Mouse (Mus musculus): ENCODE results near the gene 2310022B05Rik. TPM values are rescaled to one million over a fixed set of nuclear protein-coding genes. Genes with fewer than 3 reads are reported as not detected.

The 2310022B05Rik gene
- polyA plus RNA-seq, 1 experiment from 2014 or later: 30.6 TPM

DNA sequence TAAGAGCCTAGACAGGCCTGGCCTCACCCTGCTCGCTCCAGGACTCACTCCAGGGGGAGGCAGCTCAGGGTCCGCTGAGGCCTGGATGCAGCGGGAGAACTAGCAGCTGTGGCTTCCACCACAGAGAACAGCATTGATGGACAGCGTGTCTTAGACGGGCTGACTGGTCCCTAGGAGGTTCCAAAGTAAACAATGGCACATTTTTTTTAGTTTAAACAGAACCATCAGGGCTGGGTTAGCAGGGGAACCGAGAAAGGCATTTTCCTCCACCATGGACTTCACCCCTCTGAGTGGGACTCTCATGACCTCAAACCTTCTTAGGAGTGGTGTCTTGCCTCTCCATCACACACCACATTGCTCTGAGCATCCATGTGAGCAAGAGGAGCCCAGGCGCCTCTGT is 31.2 kb downstream of the 2310022B05Rik start:
- WGBS: 54% methylated on average over 7 of the region's 7 CpGs
- no peak overlapping the region for H3K4me2 ChIP-seq (ENCODE audit: low read length)
- no peak overlapping the region for H3K9ac ChIP-seq (ENCODE audit: low read length)
- DNase-seq (ENCODE audit: low spot score): no peak
- H3K27me3 ChIP-seq (replicated peaks; ENCODE audit: control insufficient read depth, insufficient read depth, low read length): no peaks in the 10 kb centered on the region
- H3K9me3 ChIP-seq (replicated peaks; ENCODE audit: control insufficient read depth, low read length): no peaks in the 10 kb centered on the region
- no peak overlapping the region for H3K27ac ChIP-seq (ENCODE audit: low read depth, low read length)
- peaks cover 23% of the 10 kb centered on the region for H3K36me3 ChIP-seq (ENCODE audit: control insufficient read depth, insufficient read depth, low read length)
- peaks cover 5% of the 10 kb centered on the region; the same call in 1 of the 2 replicates for H3K4me1 ChIP-seq (ENCODE audit: control insufficient read depth, insufficient read depth, low read length)
- H3K4me3 ChIP-seq (ENCODE audit: low read depth, low read length): no peak overlapping the region
- no peak for ATAC-seq

DNA sequence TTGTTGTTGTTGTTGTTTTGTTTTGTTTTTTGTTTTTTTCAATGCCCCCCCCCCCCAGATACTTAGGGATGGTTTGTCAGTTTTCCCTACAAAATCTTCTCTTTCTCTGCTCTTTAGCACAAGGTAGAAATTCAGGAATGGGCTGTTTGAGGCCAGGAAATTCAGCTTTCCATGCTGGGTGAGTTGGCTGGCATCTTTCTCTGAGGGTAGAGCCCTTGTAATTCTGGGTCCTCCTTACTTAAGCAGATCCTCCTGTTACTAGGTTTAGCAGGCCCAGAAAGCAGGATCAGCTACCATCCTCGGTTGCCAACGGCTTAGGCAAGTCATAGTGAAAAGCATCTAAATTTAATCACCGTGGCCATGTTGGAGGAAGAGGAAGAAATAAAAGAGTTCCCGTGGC is 32.3 kb downstream of the 2310022B05Rik start:
- ATAC-seq (no peak), DNase-seq (ENCODE audit: low spot score) (no peak)
- no peak overlapping the region for H3K9ac ChIP-seq (ENCODE audit: low read length)
- peaks cover 5% of the 10 kb centered on the region; the same call in 1 of the 2 replicates for H3K4me1 ChIP-seq (ENCODE audit: control insufficient read depth, insufficient read depth, low read length)
- H3K27ac ChIP-seq (ENCODE audit: low read depth, low read length): no peak overlapping the region
- no peak overlapping the region for H3K4me2 ChIP-seq (ENCODE audit: low read length)
- no peak overlapping the region for H3K4me3 ChIP-seq (ENCODE audit: low read depth, low read length)
- no peaks in the 10 kb centered on the region for H3K27me3 ChIP-seq (replicated peaks; ENCODE audit: control insufficient read depth, insufficient read depth, low read length)
- WGBS: 91% methylated on average over 4 of the region's 4 CpGs
- H3K36me3 ChIP-seq (ENCODE audit: control insufficient read depth, insufficient read depth, low read length): peaks cover 12% of the 10 kb centered on the region
- H3K9me3 ChIP-seq (replicated peaks; ENCODE audit: control insufficient read depth, low read length): no peaks in the 10 kb centered on the region

DNA sequence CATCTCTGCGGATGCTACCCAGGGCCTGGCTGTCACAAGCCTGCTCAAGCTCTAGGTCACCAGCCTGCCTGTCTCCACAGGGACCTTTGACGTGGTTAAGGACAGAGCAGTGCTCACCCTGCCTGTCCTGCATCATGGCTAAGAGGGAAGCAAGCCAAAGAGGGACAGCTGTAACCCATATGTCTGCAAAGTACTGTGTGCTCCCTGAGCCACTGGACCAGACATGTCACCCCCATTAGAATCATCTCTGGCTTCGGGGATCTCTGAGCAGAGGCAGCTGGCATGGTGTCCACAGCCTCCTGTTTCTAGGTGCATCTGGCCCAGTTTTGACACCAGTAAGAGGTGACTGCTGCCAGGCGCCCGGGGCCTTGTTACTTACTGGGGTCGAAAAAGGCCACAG is 32.7 kb downstream of the 2310022B05Rik start:
- WGBS: 91% methylated on average over 6 of the region's 6 CpGs
- H3K36me3 ChIP-seq (ENCODE audit: control insufficient read depth, insufficient read depth, low read length): peaks cover 8% of the 10 kb centered on the region; the same call in 1 of the 2 replicates
- peaks cover 5% of the 10 kb centered on the region; the same call in 1 of the 2 replicates for H3K4me1 ChIP-seq (ENCODE audit: control insufficient read depth, insufficient read depth, low read length)
- no peaks in the 10 kb centered on the region for H3K9me3 ChIP-seq (replicated peaks; ENCODE audit: control insufficient read depth, low read length)
- H3K4me3 ChIP-seq (ENCODE audit: low read depth, low read length): no peak overlapping the region
- H3K4me2 ChIP-seq (ENCODE audit: low read length): no peak overlapping the region
- H3K9ac ChIP-seq (ENCODE audit: low read length): no peak overlapping the region
- ATAC-seq: no peak
- H3K27me3 ChIP-seq (replicated peaks; ENCODE audit: control insufficient read depth, insufficient read depth, low read length): no peaks in the 10 kb centered on the region
- no peak overlapping the region for H3K27ac ChIP-seq (ENCODE audit: low read depth, low read length)
- no peak for DNase-seq (ENCODE audit: low spot score)

DNA sequence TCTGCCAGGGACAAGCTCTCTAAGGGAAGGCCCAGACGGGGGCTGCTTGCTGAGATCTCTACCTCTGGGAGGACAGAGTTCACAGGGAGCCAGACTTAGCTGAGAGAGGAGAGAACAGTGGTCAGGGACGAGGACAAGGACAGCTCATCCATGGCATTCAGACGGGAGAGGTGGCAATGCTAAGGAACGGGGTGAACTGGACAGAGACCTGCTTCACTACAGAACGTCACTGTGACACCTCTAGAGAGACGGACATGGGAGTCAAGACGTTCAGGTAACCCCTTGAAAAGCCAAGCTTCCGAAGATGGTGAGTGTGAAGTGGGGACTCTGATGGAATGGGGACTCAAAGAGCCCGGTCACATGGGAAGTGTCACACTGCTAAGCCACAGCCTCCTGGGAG is 36.9 kb downstream of the 2310022B05Rik start:
- Histone ChIP-seq H3K27ac (ENCODE audit: low read depth, low read length) (no peak overlapping the region), H3K9me3 (replicated peaks; ENCODE audit: control insufficient read depth, low read length) (no peaks in the 10 kb centered on the region), H3K36me3 (ENCODE audit: control insufficient read depth, insufficient read depth, low read length) (no peaks in the 10 kb centered on the region), H3K4me2 (ENCODE audit: low read length) (no peak overlapping the region), H3K27me3 (replicated peaks; ENCODE audit: control insufficient read depth, insufficient read depth, low read length) (no peaks in the 10 kb centered on the region), H3K9ac (ENCODE audit: low read length) (no peak overlapping the region), H3K4me3 (ENCODE audit: low read depth, low read length) (no peak overlapping the region), H3K4me1 (ENCODE audit: control insufficient read depth, insufficient read depth, low read length) (peaks cover 5% of the 10 kb centered on the region)
- 85% methylated on average over 9 of the region's 9 CpGs for WGBS
- ATAC-seq (no peak), DNase-seq (ENCODE audit: low spot score) (no peak)

DNA sequence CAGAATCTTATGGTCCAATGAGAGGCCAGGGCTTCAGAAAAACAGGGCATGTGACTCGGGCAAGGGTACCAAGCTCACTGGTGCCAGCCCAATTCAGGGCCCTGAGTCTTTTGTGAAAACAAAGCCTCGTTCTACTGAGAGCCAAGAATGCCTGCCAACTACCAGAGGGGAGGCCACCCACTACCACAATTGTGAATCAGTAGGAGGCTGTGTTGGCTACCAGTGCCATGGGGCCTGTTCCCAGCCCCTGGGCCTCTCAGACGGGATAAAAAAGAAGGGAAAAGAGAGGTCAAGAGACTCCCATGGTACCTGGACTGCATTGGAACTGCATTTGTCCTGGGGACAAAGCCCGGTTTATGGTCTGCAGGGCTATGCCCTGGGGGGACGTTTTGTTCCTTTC is 41.9 kb downstream of the 2310022B05Rik start:
- H3K4me1 ChIP-seq (ENCODE audit: control insufficient read depth, insufficient read depth, low read length): peaks cover 5% of the 10 kb centered on the region
- peak overlapping the region; percentile 81 for H3K27ac ChIP-seq (ENCODE audit: low read depth, low read length)
- H3K4me2 ChIP-seq (ENCODE audit: low read length): no peak overlapping the region
- WGBS: 19% methylated on average over 5 of the region's 5 CpGs
- H3K36me3 ChIP-seq (ENCODE audit: control insufficient read depth, insufficient read depth, low read length): no peaks in the 10 kb centered on the region
- H3K4me3 ChIP-seq (ENCODE audit: low read depth, low read length): no peak overlapping the region
- ATAC-seq (peak; percentile 82), DNase-seq (ENCODE audit: low spot score) (peak; percentile 89)
- no peak overlapping the region for H3K9ac ChIP-seq (ENCODE audit: low read length)
- H3K27me3 ChIP-seq (replicated peaks; ENCODE audit: control insufficient read depth, insufficient read depth, low read length): no peaks in the 10 kb centered on the region
- H3K9me3 ChIP-seq (replicated peaks; ENCODE audit: control insufficient read depth, low read length): no peaks in the 10 kb centered on the region

DNA sequence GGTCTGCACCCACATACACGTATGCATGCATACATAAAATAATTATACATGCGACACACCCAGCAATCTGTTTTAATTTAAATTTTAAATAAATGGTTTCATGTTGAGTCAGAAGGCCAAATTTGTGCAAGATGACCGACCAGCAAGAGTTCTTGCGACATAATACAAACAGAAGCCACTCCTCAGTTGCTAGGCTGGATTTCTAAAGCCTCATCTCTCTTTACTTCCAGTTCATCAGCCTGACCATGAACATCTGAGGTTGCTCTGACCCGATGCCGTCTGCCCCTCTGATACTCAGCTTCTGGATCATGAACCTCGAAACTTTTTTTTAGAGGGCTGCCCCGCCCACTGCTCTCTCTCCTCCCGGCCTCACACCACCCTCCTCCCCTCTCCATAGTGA is 44.9 kb downstream of the 2310022B05Rik start:
- H3K9ac ChIP-seq (ENCODE audit: low read length): no peak overlapping the region
- DNase-seq (ENCODE audit: low spot score): no peak
- H3K4me3 ChIP-seq (ENCODE audit: low read depth, low read length): no peak overlapping the region
- no peaks in the 10 kb centered on the region for H3K27me3 ChIP-seq (replicated peaks; ENCODE audit: control insufficient read depth, insufficient read depth, low read length)
- WGBS: 63% methylated on average over 9 of the region's 9 CpGs
- no peaks in the 10 kb centered on the region for H3K36me3 ChIP-seq (ENCODE audit: control insufficient read depth, insufficient read depth, low read length)
- ATAC-seq: no peak
- H3K27ac ChIP-seq (ENCODE audit: low read depth, low read length): no peak overlapping the region
- H3K4me1 ChIP-seq (ENCODE audit: control insufficient read depth, insufficient read depth, low read length): peaks cover 5% of the 10 kb centered on the region
- no peak overlapping the region for H3K4me2 ChIP-seq (ENCODE audit: low read length)
- H3K9me3 ChIP-seq (replicated peaks; ENCODE audit: control insufficient read depth, low read length): no peaks in the 10 kb centered on the region

DNA sequence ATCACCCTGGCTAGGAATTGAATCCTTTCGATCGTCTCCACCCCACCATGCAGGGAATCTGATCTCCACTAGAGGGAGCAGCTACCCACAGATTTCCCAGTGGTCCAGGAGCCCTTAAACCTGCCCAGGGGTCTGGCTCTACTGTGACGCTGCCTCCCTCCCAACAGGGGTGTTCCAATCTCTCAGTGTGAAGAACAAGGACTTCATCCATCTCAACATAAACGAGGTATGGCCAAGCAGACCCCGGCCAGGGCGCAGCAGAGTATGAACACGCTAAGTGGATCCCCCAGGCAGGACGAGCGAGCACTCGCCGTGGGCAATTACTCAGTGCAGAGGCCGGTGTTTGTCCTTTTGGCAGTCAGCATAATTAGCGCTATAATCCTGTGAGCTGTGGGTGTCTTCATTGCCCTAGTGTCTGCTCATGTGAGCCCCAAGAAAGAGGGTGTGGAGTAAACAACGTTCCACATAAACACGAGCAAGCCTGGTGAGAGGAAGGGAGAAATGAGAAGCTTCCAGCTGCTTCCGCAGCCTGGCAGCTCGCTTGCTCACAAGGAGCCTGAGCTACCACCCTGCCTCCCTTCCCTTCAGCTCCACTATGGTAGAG is 45.8 kb downstream of the 2310022B05Rik start:
- peaks cover 5% of the 10 kb centered on the region for H3K4me1 ChIP-seq (ENCODE audit: control insufficient read depth, insufficient read depth, low read length)
- DNase-seq (ENCODE audit: low spot score): peak; percentile 90
- H3K9me3 ChIP-seq (replicated peaks; ENCODE audit: control insufficient read depth, low read length): no peaks in the 10 kb centered on the region
- H3K36me3 ChIP-seq (ENCODE audit: control insufficient read depth, insufficient read depth, low read length): no peaks in the 10 kb centered on the region
- H3K27me3 ChIP-seq (replicated peaks; ENCODE audit: control insufficient read depth, insufficient read depth, low read length): no peaks in the 10 kb centered on the region
- H3K4me3 ChIP-seq (ENCODE audit: low read depth, low read length): peak overlapping the region; percentile 32
- peak overlapping the region; percentile 58 for H3K9ac ChIP-seq (ENCODE audit: low read length)
- peak overlapping the region; percentile 39; the same call in 1 of the 2 replicates for H3K27ac ChIP-seq (ENCODE audit: low read depth, low read length)
- WGBS: 4% methylated on average over 17 of the region's 17 CpGs
- H3K4me2 ChIP-seq (ENCODE audit: low read length): peak overlapping the region; percentile 69
- peak; percentile 71 for ATAC-seq

DNA sequence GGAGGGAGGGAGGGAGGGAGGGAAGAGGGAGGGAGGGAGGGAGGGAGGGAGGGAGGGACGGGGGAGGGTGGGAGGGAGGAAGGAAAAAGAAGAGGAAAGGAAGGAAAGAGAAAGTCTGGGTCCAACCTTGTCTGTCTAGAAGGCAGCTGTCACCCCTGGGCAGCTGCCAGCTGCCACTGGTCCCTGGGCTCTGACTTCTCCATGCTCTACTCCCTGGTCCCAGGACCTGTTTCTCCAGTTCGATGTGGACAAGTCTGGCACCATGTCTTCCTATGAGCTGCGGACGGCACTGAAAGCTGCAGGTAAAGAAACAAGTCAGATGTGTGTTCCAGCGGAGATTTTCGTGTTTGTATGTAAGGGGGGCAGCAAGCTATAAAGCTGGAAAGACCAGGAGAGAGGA is 48.8 kb downstream of the 2310022B05Rik start:
- DNase-seq (ENCODE audit: low spot score) (no peak), ATAC-seq (no peak)
- Histone ChIP-seq H3K4me3 (ENCODE audit: low read depth, low read length) (no peak overlapping the region), H3K4me2 (ENCODE audit: low read length) (no peak overlapping the region), H3K27ac (ENCODE audit: low read depth, low read length) (no peak overlapping the region), H3K9me3 (replicated peaks; ENCODE audit: control insufficient read depth, low read length) (no peaks in the 10 kb centered on the region), H3K27me3 (replicated peaks; ENCODE audit: control insufficient read depth, insufficient read depth, low read length) (no peaks in the 10 kb centered on the region), H3K36me3 (ENCODE audit: control insufficient read depth, insufficient read depth, low read length) (no peaks in the 10 kb centered on the region), H3K4me1 (ENCODE audit: control insufficient read depth, insufficient read depth, low read length) (no peaks in the 10 kb centered on the region), H3K9ac (ENCODE audit: low read length) (no peak overlapping the region)
- 90% methylated on average over 5 of the region's 6 CpGs for WGBS

DNA sequence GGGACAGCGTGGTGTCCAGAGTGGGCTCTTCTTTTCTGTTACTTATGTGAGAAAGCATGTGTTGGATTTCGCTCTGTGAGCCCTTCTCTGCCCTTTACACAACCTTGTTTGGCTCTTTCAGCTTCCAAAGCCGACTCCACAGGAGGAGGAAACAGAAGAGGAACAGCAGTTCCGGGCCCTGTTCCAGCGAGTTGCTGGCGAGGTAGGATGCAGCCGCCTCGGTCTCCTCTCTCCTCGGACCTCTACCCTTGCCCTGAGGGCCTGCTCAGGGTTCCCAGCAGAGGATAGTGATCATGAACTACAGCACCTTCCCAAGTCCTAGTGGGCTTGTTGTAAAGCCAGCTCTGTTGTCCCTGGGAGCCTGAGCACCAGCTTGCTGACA is 54.2 kb downstream of the 2310022B05Rik start:
- Histone ChIP-seq H3K4me1 (ENCODE audit: control insufficient read depth, insufficient read depth, low read length) (no peaks in the 10 kb centered on the region), H3K36me3 (ENCODE audit: control insufficient read depth, insufficient read depth, low read length) (no peaks in the 10 kb centered on the region), H3K9me3 (replicated peaks; ENCODE audit: control insufficient read depth, low read length) (no peaks in the 10 kb centered on the region), H3K27me3 (replicated peaks; ENCODE audit: control insufficient read depth, insufficient read depth, low read length) (no peaks in the 10 kb centered on the region), H3K4me2 (ENCODE audit: low read length) (no peak overlapping the region), H3K9ac (ENCODE audit: low read length) (no peak overlapping the region), H3K4me3 (ENCODE audit: low read depth, low read length) (no peak overlapping the region), H3K27ac (ENCODE audit: low read depth, low read length) (no peak overlapping the region)
- WGBS: 80% methylated on average over 9 of the region's 9 CpGs
- DNase-seq (ENCODE audit: low spot score) (no peak), ATAC-seq (no peak)

Data from forebrain, embryonic 14.5 days (tissue).